Mouse (Mus musculus): ENCODE results near the gene Arhgap8. TPM values are rescaled to one million over a fixed set of nuclear protein-coding genes. Genes with fewer than 3 reads are reported as not detected.
"Not testable (repeated sequence)": the region's sequence is repeated elsewhere in the genome, so short reads cannot be mapped to it uniquely, and the experiment has no call there.

Arhgap8 gene
- total and polyA plus RNA-seq, 3 experiments = 0.08 TPM; not detected in 2

DNA sequence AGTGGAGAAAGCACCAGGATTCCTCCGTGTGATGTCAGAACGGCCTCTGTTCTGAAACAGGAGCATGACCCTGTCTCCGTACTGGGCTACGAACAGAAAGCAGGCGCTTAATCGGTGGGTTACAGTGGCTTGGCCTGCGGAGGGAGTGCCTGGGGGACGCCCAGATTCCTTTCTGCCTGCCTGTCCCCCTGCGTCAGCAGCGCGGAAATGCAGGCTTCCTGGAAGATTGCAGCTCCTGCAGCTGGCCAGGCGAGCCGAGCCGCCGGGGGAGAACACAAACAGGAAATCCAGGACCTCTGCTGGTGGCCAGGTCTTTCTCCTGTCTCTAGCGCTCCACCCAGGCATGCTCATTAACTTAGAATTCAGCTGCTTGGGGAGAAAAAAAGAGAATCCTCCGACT, 5.1 kb upstream of the Arhgap8 start:
- Histone ChIP-seq H3K4me3 (replicated peaks in 1 of 3; ENCODE audit: low read depth in 2 of 3, low read length in 2 of 3, poor library complexity in 1 of 3) (no peak overlapping the region), H3K27me3 (replicated peaks) (peaks cover 47% of the 10 kb centered on the region), H3K79me2 (replicated peaks; ENCODE audit: control insufficient read depth, extremely low read depth, insufficient read depth, poor library complexity, severe bottlenecking) (no peaks in the 10 kb centered on the region), H3K36me3 (replicated peaks in 1 of 2; ENCODE audit: control insufficient read depth in 1 of 2, insufficient read depth in 1 of 2, low read length in 1 of 2) (no peaks in the 10 kb centered on the region), H3K9me3 (replicated peaks; ENCODE audit: low read length) (no peaks in the 10 kb centered on the region), H3K9ac (ENCODE audit: insufficient read depth, low read depth) (no peak overlapping the region), H3K4me2 (ENCODE audit: insufficient read depth, low read depth, poor library complexity, severe bottlenecking) (no peak overlapping the region), H3K27ac (ENCODE audit: insufficient read depth, low read depth) (no peak overlapping the region), H3K4me1 (ENCODE audit: control insufficient read depth in 1 of 2, insufficient read depth in 2 of 2) (peaks cover 3 to 10% of the 10 kb centered on the region in 2 experiments; a peak in 3 of 4 replicates)
- TF ChIP-seq POLR2AphosphoS2 (IDR thresholded peaks at IDR 0.05; ENCODE audit: low read depth, low read length) (no peak), MEF2A (IDR thresholded peaks at IDR 0.05; ENCODE audit: borderline replicate concordance, low read depth, low read length) (no peak), RAD21 (IDR thresholded peaks at IDR 0.05; ENCODE audit: low read depth, low read length) (no peak), GABPA (IDR thresholded peaks at IDR 0.05; ENCODE audit: insufficient replicate concordance, low read depth, low read length) (no peak), EP300 (IDR thresholded peaks at IDR 0.05; ENCODE audit: low read length) (no peak), E2F4 (IDR thresholded peaks at IDR 0.05; ENCODE audit: insufficient replicate concordance, low read depth, low read length) (no peak), ELF1 (IDR thresholded peaks at IDR 0.05; ENCODE audit: low read depth, low read length) (no peak), CTCF (conservative IDR thresholded peaks at IDR 0.05 in 1 of 2, IDR thresholded peaks at IDR 0.05 in 1 of 2; ENCODE audit: low read depth in 2 of 2, low read length in 2 of 2) (no peak), TCF12 (IDR thresholded peaks at IDR 0.05; ENCODE audit: low read depth, low read length) (no peak), ETS1 (conservative IDR thresholded peaks at IDR 0.05; ENCODE audit: low read depth, low read length) (no peak), ZC3H11A (IDR thresholded peaks at IDR 0.05; ENCODE audit: low read depth, low read length) (no peak), CHD1 (IDR thresholded peaks at IDR 0.05; ENCODE audit: low read depth, low read length) (no peak), MAZ (IDR thresholded peaks at IDR 0.05; ENCODE audit: low read depth, low read length) (no peak), UBTF (IDR thresholded peaks at IDR 0.05; ENCODE audit: low read depth, low read length) (no peak), MAX (IDR thresholded peaks at IDR 0.05; ENCODE audit: low read length) (no peak), JUND (conservative IDR thresholded peaks at IDR 0.05; ENCODE audit: low read depth, low read length) (no peak), MAFK (IDR thresholded peaks at IDR 0.05; ENCODE audit: insufficient replicate concordance, low read length) (no peak)
- dilution Hi-C loops (cut with MboI; ENCODE audit: extremely low pct_ligation_motif_present, extremely low pct_unique_long_range_greater_than_20kb, low sequenced_read_pairs) = no loop called here
- in situ Hi-C loops (cut with MboI; ENCODE audit: low pct_ligation_motif_present, low pct_unique_long_range_greater_than_20kb, low sequenced_read_pairs) = no loop called here
- no peak for DNase-seq (ENCODE audit: extremely low read depth)

DNA sequence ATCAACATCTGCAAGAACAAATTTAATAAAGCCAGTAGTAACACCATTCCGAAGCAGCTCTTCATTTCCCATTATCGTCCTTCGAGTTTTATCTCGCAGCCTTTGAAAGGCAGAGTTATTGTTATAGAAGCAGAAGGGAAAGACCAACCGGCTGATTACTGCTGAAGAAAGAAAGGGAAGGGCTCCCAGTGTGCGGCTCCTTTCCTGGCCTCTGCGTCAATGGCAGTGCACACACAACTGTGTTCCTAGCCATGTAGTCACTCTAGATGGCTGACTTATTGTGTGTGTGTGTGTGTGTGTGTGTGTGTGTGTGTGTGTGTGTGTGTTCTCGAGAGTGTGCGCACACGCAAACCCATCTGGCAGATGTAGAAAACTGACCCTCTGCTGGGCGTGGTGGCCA, 4.7 kb upstream of the Arhgap8 start:
- H3K27ac ChIP-seq (ENCODE audit: insufficient read depth, low read depth) = no peak overlapping the region
- TF ChIP-seq POLR2A (IDR thresholded peaks at IDR 0.05; ENCODE audit: low read depth, low read length) (no peak), EP300 (IDR thresholded peaks at IDR 0.05; ENCODE audit: low read length) (no peak), MYC (IDR thresholded peaks at IDR 0.05; ENCODE audit: low read depth, low read length) (no peak), ZMIZ1 (IDR thresholded peaks at IDR 0.05; ENCODE audit: low read depth, low read length) (no peak), ZNF384 (IDR thresholded peaks at IDR 0.05; ENCODE audit: low read depth, low read length) (no peak), KAT2A (IDR thresholded peaks at IDR 0.05; ENCODE audit: insufficient replicate concordance, low read length) (no peak), ELF1 (IDR thresholded peaks at IDR 0.05; ENCODE audit: low read depth, low read length) (no peak)
- H3K4me2 ChIP-seq (ENCODE audit: insufficient read depth, low read depth, poor library complexity, severe bottlenecking) = no peak overlapping the region
- no peaks in the 10 kb centered on the region for H3K36me3 ChIP-seq (replicated peaks in 1 of 2; ENCODE audit: control insufficient read depth in 1 of 2, insufficient read depth in 1 of 2, low read length in 1 of 2)
- H3K4me3 ChIP-seq (replicated peaks in 1 of 3; ENCODE audit: low read depth in 2 of 3, low read length in 2 of 3, poor library complexity in 1 of 3) = no peak overlapping the region
- H3K4me1 ChIP-seq (ENCODE audit: control insufficient read depth in 1 of 2, insufficient read depth in 2 of 2) = peaks cover 5 to 14% of the 10 kb centered on the region in 2 experiments
- dilution Hi-C loops (cut with MboI; ENCODE audit: extremely low pct_ligation_motif_present, extremely low pct_unique_long_range_greater_than_20kb, low sequenced_read_pairs) = no loop called here
- in situ Hi-C loops (cut with MboI; ENCODE audit: low pct_ligation_motif_present, low pct_unique_long_range_greater_than_20kb, low sequenced_read_pairs) = no loop called here
- DNase-seq (ENCODE audit: extremely low read depth) = no peak
- no peaks in the 10 kb centered on the region for H3K9me3 ChIP-seq (replicated peaks; ENCODE audit: low read length)
- H3K27me3 ChIP-seq (replicated peaks) = peaks cover 49% of the 10 kb centered on the region
- no peak overlapping the region for H3K9ac ChIP-seq (ENCODE audit: insufficient read depth, low read depth)
- no peaks in the 10 kb centered on the region for H3K79me2 ChIP-seq (replicated peaks; ENCODE audit: control insufficient read depth, extremely low read depth, insufficient read depth, poor library complexity, severe bottlenecking)

DNA sequence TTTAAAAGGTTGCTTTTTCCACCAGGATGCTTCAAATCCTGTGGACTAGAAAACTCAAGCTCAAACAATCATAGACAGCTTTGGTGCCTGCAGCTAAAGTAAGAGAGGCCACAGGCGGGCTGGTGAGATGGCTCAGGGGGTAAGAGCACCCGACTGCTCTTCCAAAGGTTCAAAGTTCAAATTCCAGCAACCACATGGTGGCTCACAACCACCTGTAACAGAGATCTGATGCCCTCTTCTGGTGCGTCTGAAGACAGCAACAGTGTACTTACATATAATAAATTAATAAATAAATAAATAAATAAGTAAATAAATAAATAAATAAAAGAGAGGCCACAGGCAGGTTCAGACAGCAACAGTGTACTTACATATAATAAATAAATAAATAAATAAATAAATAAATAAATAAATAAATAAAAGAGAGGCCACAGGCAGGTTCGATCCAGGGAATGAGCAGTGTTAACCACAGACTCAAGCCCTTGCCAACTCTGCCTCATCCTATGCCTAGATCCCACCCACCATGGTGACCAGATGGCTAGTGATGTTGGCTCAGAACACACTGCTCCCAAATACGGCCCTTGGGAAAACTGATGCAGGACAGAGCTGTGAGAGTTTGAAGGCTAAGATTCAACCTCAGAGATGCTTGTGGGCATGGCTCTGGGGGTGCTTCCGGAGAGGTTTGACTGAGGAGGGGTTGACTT, 2.1 kb upstream of the Arhgap8 start:
- H3K4me2 ChIP-seq (ENCODE audit: insufficient read depth, low read depth, poor library complexity, severe bottlenecking); H3K36me3 ChIP-seq (replicated peaks in 1 of 2; ENCODE audit: control insufficient read depth in 1 of 2, insufficient read depth in 1 of 2, low read length in 1 of 2); in situ Hi-C loops (cut with MboI; ENCODE audit: low pct_ligation_motif_present, low pct_unique_long_range_greater_than_20kb, low sequenced_read_pairs); H3K9me3 ChIP-seq (replicated peaks; ENCODE audit: low read length); H3K27ac ChIP-seq (ENCODE audit: insufficient read depth, low read depth); H3K79me2 ChIP-seq (replicated peaks; ENCODE audit: control insufficient read depth, extremely low read depth, insufficient read depth, poor library complexity, severe bottlenecking); dilution Hi-C loops (cut with MboI; ENCODE audit: extremely low pct_ligation_motif_present, extremely low pct_unique_long_range_greater_than_20kb, low sequenced_read_pairs); H3K4me3 ChIP-seq (replicated peaks in 1 of 3; ENCODE audit: low read depth in 2 of 3, low read length in 2 of 3, poor library complexity in 1 of 3); DNase-seq (ENCODE audit: extremely low read depth); H3K9ac ChIP-seq (ENCODE audit: insufficient read depth, low read depth): not testable (repeated sequence)
- Histone ChIP-seq H3K27me3 (replicated peaks) (peaks cover 48% of the 10 kb centered on the region), H3K4me1 (ENCODE audit: control insufficient read depth in 1 of 2, insufficient read depth in 2 of 2) (peaks cover 7 to 25% of the 10 kb centered on the region in 2 experiments)
